Mouse (Mus musculus): Measurements from ENCODE around the gene Vps16.

GRCm38 (mm10) chr2:130472908-130473510, 48.9 kb downstream of the Vps16 start:
- TF ChIP-seq GATA1 (IDR thresholded peaks at IDR 0.05; ENCODE audit: low read length) (no peak), TAL1 (IDR thresholded peaks at IDR 0.05; ENCODE audit: low read length) (no peak)

Measured in erythroblast, embryonic 14.5 days (primary cell).